Mouse (Mus musculus): Measurements from ENCODE around the gene Rin2. TPM values are rescaled to one million over a fixed set of nuclear protein-coding genes. Genes with fewer than 3 reads are reported as not detected.

Gene Rin2
- polyA plus RNA-seq, 1 experiment from 2014 or later, result 3.7 TPM

- no peak overlapping the region for H3K4me3 ChIP-seq
- H3K9me3 ChIP-seq (replicated peaks), result no peaks in the 10 kb centered on the region
- ATAC-seq, result no peak
- H3K4me1 ChIP-seq, result no peaks in the 10 kb centered on the region
- WGBS (ENCODE audit: insufficient replicate concordance), result 63% methylated on average over 4 of the region's 4 CpGs
- H3K4me2 ChIP-seq, result no peak overlapping the region
- no peaks in the 10 kb centered on the region for H3K27me3 ChIP-seq (replicated peaks)
- H3K27ac ChIP-seq, result no peak overlapping the region
- H3K36me3 ChIP-seq, result no peaks in the 10 kb centered on the region
- H3K9ac ChIP-seq, result no peak overlapping the region
Measured at GRCm38 (mm10) chr2:145686017-145686416, 11.0 kb downstream of the Rin2 start.

- Histone ChIP-seq H3K27ac (no peak overlapping the region), H3K9me3 (replicated peaks) (no peaks in the 10 kb centered on the region), H3K9ac (no peak overlapping the region), H3K4me2 (no peak overlapping the region), H3K27me3 (replicated peaks) (no peaks in the 10 kb centered on the region), H3K36me3 (no peaks in the 10 kb centered on the region), H3K4me3 (no peak overlapping the region), H3K4me1 (no peaks in the 10 kb centered on the region)
- WGBS (ENCODE audit: insufficient replicate concordance), result 70% methylated on average over 10 of the region's 10 CpGs
- ATAC-seq, result no peak
Measured at GRCm38 (mm10) chr2:145691367-145692009, 16.5 kb downstream of the Rin2 start.

GRCm38 (mm10) chr2:145697160-145697559, 22.1 kb downstream of the Rin2 start:
- no peak overlapping the region for H3K4me3 ChIP-seq
- ATAC-seq, result no peak
- H3K4me2 ChIP-seq, result no peak overlapping the region
- no peaks in the 10 kb centered on the region for H3K9me3 ChIP-seq (replicated peaks)
- no peaks in the 10 kb centered on the region for H3K27me3 ChIP-seq (replicated peaks)
- H3K9ac ChIP-seq, result no peak overlapping the region
- no peaks in the 10 kb centered on the region for H3K36me3 ChIP-seq
- no peak overlapping the region for H3K27ac ChIP-seq
- no peaks in the 10 kb centered on the region for H3K4me1 ChIP-seq
- 73% methylated on average over 6 of the region's 6 CpGs for WGBS (ENCODE audit: insufficient replicate concordance)

- no peak for ATAC-seq
- Histone ChIP-seq H3K27ac (no peak overlapping the region), H3K36me3 (no peaks in the 10 kb centered on the region), H3K9ac (no peak overlapping the region), H3K4me1 (no peaks in the 10 kb centered on the region), H3K9me3 (replicated peaks) (no peaks in the 10 kb centered on the region), H3K27me3 (replicated peaks) (no peaks in the 10 kb centered on the region), H3K4me2 (no peak overlapping the region), H3K4me3 (no peak overlapping the region)
- 25% methylated on average over 6 of the region's 6 CpGs for WGBS (ENCODE audit: insufficient replicate concordance)
Measured at GRCm38 (mm10) chr2:145699414-145700071, 24.5 kb downstream of the Rin2 start.

- Histone ChIP-seq H3K36me3 (no peaks in the 10 kb centered on the region), H3K9me3 (replicated peaks) (no peaks in the 10 kb centered on the region), H3K4me2 (no peak overlapping the region), H3K27me3 (replicated peaks) (no peaks in the 10 kb centered on the region), H3K4me1 (no peaks in the 10 kb centered on the region), H3K9ac (no peak overlapping the region), H3K27ac (no peak overlapping the region), H3K4me3 (no peak overlapping the region)
- 57% methylated on average over 8 of the region's 8 CpGs for WGBS (ENCODE audit: insufficient replicate concordance)
- no peak for ATAC-seq
Measured at GRCm38 (mm10) chr2:145700237-145700985, 25.4 kb downstream of the Rin2 start.

- no peaks in the 10 kb centered on the region for H3K9me3 ChIP-seq (replicated peaks)
- ATAC-seq, result no peak
- 73% methylated on average over 12 of the region's 12 CpGs for WGBS (ENCODE audit: insufficient replicate concordance)
- no peaks in the 10 kb centered on the region for H3K4me1 ChIP-seq
- no peak overlapping the region for H3K4me3 ChIP-seq
- H3K4me2 ChIP-seq, result no peak overlapping the region
- no peak overlapping the region for H3K27ac ChIP-seq
- no peaks in the 10 kb centered on the region for H3K27me3 ChIP-seq (replicated peaks)
- H3K36me3 ChIP-seq, result no peaks in the 10 kb centered on the region
- H3K9ac ChIP-seq, result no peak overlapping the region
Measured at GRCm38 (mm10) chr2:145701605-145702335, 26.8 kb downstream of the Rin2 start.

GRCm38 (mm10) chr2:145704738-145705137, 29.7 kb downstream of the Rin2 start:
- H3K36me3 ChIP-seq, result no peaks in the 10 kb centered on the region
- no peak overlapping the region for H3K4me2 ChIP-seq
- H3K27me3 ChIP-seq (replicated peaks), result no peaks in the 10 kb centered on the region
- H3K9me3 ChIP-seq (replicated peaks), result no peaks in the 10 kb centered on the region
- no peak overlapping the region for H3K27ac ChIP-seq
- H3K4me1 ChIP-seq, result no peaks in the 10 kb centered on the region
- H3K9ac ChIP-seq, result no peak overlapping the region
- 34% methylated on average over 7 of the region's 7 CpGs for WGBS (ENCODE audit: insufficient replicate concordance)
- no peak for ATAC-seq
- no peak overlapping the region for H3K4me3 ChIP-seq

DNA sequence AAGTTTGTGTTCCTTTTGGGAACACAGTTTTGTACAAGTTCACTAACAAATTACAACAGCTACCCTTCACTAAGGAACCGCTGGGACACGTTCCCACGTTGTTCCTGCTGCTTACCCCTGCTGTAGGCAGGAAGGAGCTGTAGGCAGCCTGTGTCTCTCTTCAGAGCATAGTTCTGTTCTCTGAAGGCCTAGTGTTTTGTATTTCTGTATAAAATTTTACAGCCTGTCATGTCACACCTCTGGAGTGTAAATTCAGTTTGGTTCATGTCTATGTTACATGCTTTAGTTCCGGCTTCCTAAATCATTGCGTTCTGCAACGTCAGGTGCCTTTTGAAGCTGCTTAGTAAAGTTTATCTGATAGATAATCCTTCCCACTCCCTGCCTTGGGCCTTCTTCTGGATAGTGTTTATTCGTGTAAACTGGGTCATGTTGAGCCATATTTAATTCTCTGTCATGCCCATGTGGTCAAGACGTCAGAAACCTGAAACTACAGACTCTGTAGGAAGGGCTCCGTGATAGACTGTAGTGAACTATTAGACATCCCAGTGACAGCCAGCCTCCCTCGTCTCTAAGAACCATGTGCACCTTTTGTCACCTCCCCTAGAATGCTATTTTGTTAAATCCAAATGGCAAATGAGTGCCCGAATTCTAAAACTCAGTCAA, 34.8 kb downstream of the Rin2 start:
- no peak for ATAC-seq
- H3K27ac ChIP-seq, result no peak overlapping the region
- H3K27me3 ChIP-seq (replicated peaks), result no peaks in the 10 kb centered on the region
- no peaks in the 10 kb centered on the region for H3K36me3 ChIP-seq
- no peaks in the 10 kb centered on the region for H3K9me3 ChIP-seq (replicated peaks)
- WGBS (ENCODE audit: insufficient replicate concordance), result 58% methylated on average over 11 of the region's 11 CpGs
- H3K4me2 ChIP-seq, result no peak overlapping the region
- H3K4me3 ChIP-seq, result no peak overlapping the region
- no peak overlapping the region for H3K9ac ChIP-seq
- H3K4me1 ChIP-seq, result no peaks in the 10 kb centered on the region

DNA sequence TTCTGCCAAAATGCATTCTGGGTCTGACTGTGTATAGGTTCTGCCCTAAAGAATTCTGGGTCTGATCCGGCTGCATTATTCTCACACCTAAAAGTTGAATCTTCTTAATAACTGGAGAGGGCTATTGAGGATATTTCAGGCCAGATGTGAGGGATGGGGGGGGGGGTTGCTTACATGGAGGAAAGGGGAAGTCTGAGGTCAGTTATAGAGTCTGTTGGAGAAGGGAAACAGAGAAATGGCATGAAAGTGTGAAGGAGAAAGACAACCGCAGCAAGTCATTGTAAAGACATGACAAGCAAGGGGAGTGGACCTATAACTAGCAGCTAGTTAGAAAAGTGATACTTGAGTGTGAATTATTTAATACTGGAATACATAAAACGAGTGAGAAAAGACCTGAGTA, 36.5 kb downstream of the Rin2 start:
- H3K4me2 ChIP-seq, result no peak overlapping the region
- no peak for ATAC-seq
- no peaks in the 10 kb centered on the region for H3K4me1 ChIP-seq
- no peaks in the 10 kb centered on the region for H3K9me3 ChIP-seq (replicated peaks)
- H3K27me3 ChIP-seq (replicated peaks), result no peaks in the 10 kb centered on the region
- no peaks in the 10 kb centered on the region for H3K36me3 ChIP-seq
- H3K9ac ChIP-seq, result no peak overlapping the region
- WGBS (ENCODE audit: insufficient replicate concordance), result 35% methylated on average over 3 of the region's 3 CpGs
- H3K4me3 ChIP-seq, result no peak overlapping the region
- no peak overlapping the region for H3K27ac ChIP-seq

DNA sequence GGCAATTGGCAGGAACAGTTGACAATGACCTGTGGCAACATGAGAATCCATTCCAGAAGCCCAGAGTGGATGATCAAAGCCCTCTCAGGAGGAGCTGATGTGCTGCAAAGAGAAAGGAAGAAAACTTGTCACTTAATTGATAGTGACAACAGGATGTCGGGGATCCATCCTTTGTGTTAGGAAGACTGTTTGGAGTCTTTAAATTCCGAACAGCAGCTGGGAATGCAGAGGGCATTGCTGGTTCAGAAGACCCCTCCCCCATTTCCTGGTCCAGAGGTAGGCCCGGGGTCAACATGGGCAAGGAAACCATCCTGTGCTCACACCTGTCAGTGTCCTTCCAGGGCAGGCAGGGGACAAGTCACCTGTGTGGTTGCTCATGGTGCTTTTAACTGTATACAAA, 37.0 kb downstream of the Rin2 start:
- Histone ChIP-seq H3K27me3 (replicated peaks) (no peaks in the 10 kb centered on the region), H3K4me2 (no peak overlapping the region), H3K9ac (no peak overlapping the region), H3K36me3 (no peaks in the 10 kb centered on the region), H3K4me3 (no peak overlapping the region), H3K27ac (no peak overlapping the region), H3K9me3 (replicated peaks) (no peaks in the 10 kb centered on the region), H3K4me1 (no peaks in the 10 kb centered on the region)
- 33% methylated on average over 3 of the region's 3 CpGs for WGBS (ENCODE audit: insufficient replicate concordance)
- ATAC-seq, result no peak

DNA sequence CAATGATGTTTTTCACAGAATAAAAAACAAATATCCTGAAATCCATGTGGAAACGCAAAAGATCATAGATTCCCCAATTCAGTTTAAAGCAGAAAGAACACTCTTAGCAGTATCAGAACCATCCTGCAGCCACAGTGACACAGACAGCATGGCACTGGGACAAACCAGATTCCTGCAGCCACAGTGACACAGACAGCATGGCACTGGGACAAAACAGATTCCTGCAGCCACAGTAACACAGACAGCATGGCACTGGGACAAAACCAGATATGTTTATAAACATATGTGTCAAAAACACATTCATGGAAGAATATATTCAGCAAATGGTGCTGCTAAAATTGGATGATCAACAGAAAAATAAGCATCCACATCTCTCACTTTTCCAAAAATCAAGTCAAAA, 42.5 kb downstream of the Rin2 start:
- Histone ChIP-seq H3K27me3 (replicated peaks) (no peaks in the 10 kb centered on the region), H3K36me3 (no peaks in the 10 kb centered on the region), H3K27ac (no peak overlapping the region), H3K9me3 (replicated peaks) (no peaks in the 10 kb centered on the region), H3K4me3 (no peak overlapping the region), H3K9ac (no peak overlapping the region), H3K4me1 (no peaks in the 10 kb centered on the region), H3K4me2 (no peak overlapping the region)
- no peak for ATAC-seq
- WGBS (ENCODE audit: insufficient replicate concordance), result 72% methylated on average over 1 of the region's 1 CpGs
